In the genomic region with DNA sequence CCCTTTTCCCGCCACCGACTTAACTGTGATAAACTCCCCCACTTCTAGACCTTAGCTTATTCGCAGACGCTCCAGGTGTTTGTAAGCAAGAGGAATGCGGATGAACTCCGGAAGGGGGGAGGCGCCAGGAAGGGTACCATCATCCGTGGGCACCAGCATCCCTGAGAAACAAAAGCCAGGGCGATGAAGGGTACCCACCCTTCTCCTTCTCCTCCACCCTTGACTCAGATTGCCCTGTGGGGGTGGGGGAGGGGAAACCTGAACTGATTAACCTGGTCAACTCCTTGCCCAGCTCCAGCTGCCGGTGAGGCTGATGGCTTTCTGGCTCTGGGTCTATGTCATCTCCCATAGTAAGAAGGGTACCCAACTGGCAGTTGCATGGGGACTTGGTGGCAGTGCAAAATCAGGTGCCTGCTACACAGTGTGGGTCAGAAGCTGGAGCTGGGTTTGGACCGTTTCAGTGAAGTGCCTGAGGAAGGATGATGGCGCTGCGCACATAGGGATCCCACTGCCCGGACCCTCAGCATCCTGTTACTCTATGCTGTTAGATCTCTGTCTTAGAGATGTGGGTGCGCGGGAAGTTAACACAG, we compare ENCODE assay signal across 8 mouse cellular contexts.
A peak's percentile ranks its signal among the peaks of the same experiment; 100 is the strongest.
DNase-seq lines count a peak whose midpoint lies in the region; ATAC-seq lines count a peak whose summit lies in the region.

No protein-coding gene starts in this region.

- DNase-seq in cerebellum, adult 9-11 months, result peak; percentile 53
- DNase-seq in cerebellum, adult 11 months, result no peak
- peak; percentile 43 for DNase-seq in neural tube, embryonic 11.5 days (ENCODE audit: low spot score)
- DNase-seq in neural tube, embryonic 10.5 days (ENCODE audit: extremely low spot score, low spot score), result no peak
- no peak for DNase-seq in limb, embryonic 11.5 days (ENCODE audit: low spot score)
- DNase-seq in testis, postnatal 10 days (ENCODE audit: low spot score), result no peak
- DNase-seq in adrenal gland, postnatal 14 days, result no peak

- ATAC-seq in neural tube, embryonic 11.5 days (ENCODE audit: insufficient read depth, low FRiP score, low TSS enrichment), result no peak; the same call in 1 of the 2 replicates
- ATAC-seq in limb, embryonic 11.5 days (ENCODE audit: insufficient number of reproducible peaks, low FRiP score, low TSS enrichment, low read depth), result no peak
- no peak for ATAC-seq in stomach, embryonic 16.5 days (ENCODE audit: insufficient read depth, low FRiP score)

- H3K27ac ChIP-seq in neural tube, embryonic 11.5 days (ENCODE audit: low read depth, low read length), result peak overlapping the region; percentile 91
- H3K27ac ChIP-seq in limb, embryonic 11.5 days (replicated peaks; ENCODE audit: low read depth, low read length), result no peak overlapping the region
- no peak overlapping the region for H3K27ac ChIP-seq in stomach, embryonic 16.5 days (ENCODE audit: low read length)

- H3K4me2 ChIP-seq in neural tube, embryonic 11.5 days (ENCODE audit: low read depth), result peak overlapping the region; percentile 53
- peak overlapping the region; percentile 63 for H3K4me2 ChIP-seq in limb, embryonic 11.5 days (ENCODE audit: low read depth, severe bottlenecking)
- H3K4me2 ChIP-seq in stomach, embryonic 16.5 days (ENCODE audit: low read depth, low read length), result peak overlapping the region; percentile 55

- peaks cover 11% of the 10 kb centered on the region for H3K27me3 ChIP-seq in neural tube, embryonic 11.5 days (ENCODE audit: control insufficient read depth, insufficient read depth, low read length)
- peaks cover 26% of the 10 kb centered on the region for H3K27me3 ChIP-seq in limb, embryonic 11.5 days (ENCODE audit: control insufficient read depth, insufficient read depth, low read length)
- H3K27me3 ChIP-seq in stomach, embryonic 16.5 days (ENCODE audit: control insufficient read depth, insufficient read depth, low read length), result peaks cover 19% of the 10 kb centered on the region; the same call in 1 of the 2 replicates

- H3K9me3 ChIP-seq in neural tube, embryonic 11.5 days (ENCODE audit: control insufficient read depth, low read length), result no peaks in the 10 kb centered on the region
- H3K9me3 ChIP-seq in limb, embryonic 11.5 days (ENCODE audit: control insufficient read depth, low read length), result no peaks in the 10 kb centered on the region
- H3K9me3 ChIP-seq in stomach, embryonic 16.5 days (replicated peaks; ENCODE audit: control insufficient read depth, low read length), result no peaks in the 10 kb centered on the region

- peak overlapping the region; percentile 9; the same call in 1 of the 2 replicates for H3K9ac ChIP-seq in neural tube, embryonic 11.5 days (ENCODE audit: low read length)
- H3K9ac ChIP-seq in limb, embryonic 11.5 days (ENCODE audit: low read length), result no peak overlapping the region
- no peak overlapping the region for H3K9ac ChIP-seq in stomach, embryonic 16.5 days (ENCODE audit: low read length)

- H3K4me3 ChIP-seq in neural tube, embryonic 11.5 days (ENCODE audit: low read depth, low read length), result peak overlapping the region; percentile 33
- H3K4me3 ChIP-seq in limb, embryonic 11.5 days (ENCODE audit: low read depth, low read length), result peak overlapping the region; percentile 26; the same call in 1 of the 2 replicates
- H3K4me3 ChIP-seq in stomach, embryonic 16.5 days (replicated peaks; ENCODE audit: low read length), result 0 out of 2 replicates have a peak overlapping the region, but pooled peaks have one; percentile 28

- 6% methylated on average over 15 of the region's 16 CpGs for WGBS in neural tube, embryonic 11.5 days
- 4% methylated on average over 16 of the region's 16 CpGs for WGBS in limb, embryonic 11.5 days
- WGBS in stomach, embryonic 16.5 days, result 7% methylated on average over 16 of the region's 16 CpGs

- H3K36me3 ChIP-seq in neural tube, embryonic 11.5 days (ENCODE audit: control insufficient read depth, insufficient read depth, low read length), result no peaks in the 10 kb centered on the region
- no peaks in the 10 kb centered on the region for H3K36me3 ChIP-seq in limb, embryonic 11.5 days (ENCODE audit: control insufficient read depth, insufficient read depth, low read length)
- H3K36me3 ChIP-seq in stomach, embryonic 16.5 days (ENCODE audit: control insufficient read depth, insufficient read depth, low read length), result no peaks in the 10 kb centered on the region

- peaks cover 30% of the 10 kb centered on the region for H3K4me1 ChIP-seq in neural tube, embryonic 11.5 days (ENCODE audit: control insufficient read depth, insufficient read depth, low read length)
- H3K4me1 ChIP-seq in limb, embryonic 11.5 days (ENCODE audit: control insufficient read depth, insufficient read depth, low read length), result peaks cover 26% of the 10 kb centered on the region
- H3K4me1 ChIP-seq in stomach, embryonic 16.5 days (ENCODE audit: control insufficient read depth, insufficient read depth, low read length), result peaks cover 13% of the 10 kb centered on the region

Comparison
In these comparisons a context has a peak if more than half of its experiments do, and no peak if none do; other contexts are left out.
1. DNase-seq: peak in cerebellum, adult 9-11 months (single experiment) and neural tube, embryonic 11.5 days (single experiment); none in cerebellum, adult 11 months (single experiment), neural tube, embryonic 10.5 days (single experiment), limb, embryonic 11.5 days (single experiment), testis, postnatal 10 days (single experiment) and adrenal gland, postnatal 14 days (single experiment).
2. Peak in every context shown above with its lines, with median percentiles within 50 percentile points of each other: H3K4me2 ChIP-seq and H3K4me3 ChIP-seq.